Mouse (Mus musculus): ENCODE data around the gene Zmym3.
"Not testable (repeated sequence)": the region's sequence is repeated elsewhere in the genome, so short reads cannot be mapped to it uniquely, and the experiment has no call there.

The Zmym3 gene

GRCm38 (mm10) chrX:101376190-101376968, 44.3 kb downstream of the Zmym3 start, which contains the start of gene Gjb1:
Gjb1 (plus strand) TSS chrX:101376378.
- no peak for DNase-seq (ENCODE audit: low read depth, low spot score)

GRCm38 (mm10) chrX:101372946-101373345, 47.7 kb downstream of the Zmym3 start:
- no peak for DNase-seq (ENCODE audit: low read depth, low spot score)

- DNase-seq (ENCODE audit: low read depth, low spot score) = no peak
Measured at GRCm38 (mm10) chrX:101370573-101370972, 50.1 kb downstream of the Zmym3 start.

- DNase-seq (ENCODE audit: low read depth, low spot score) = no peak
Measured at GRCm38 (mm10) chrX:101369001-101369400, 51.6 kb downstream of the Zmym3 start.

- not testable (repeated sequence) for DNase-seq (ENCODE audit: low read depth, low spot score)
Measured at GRCm38 (mm10) chrX:101358902-101359301, 61.7 kb downstream of the Zmym3 start.
